Comparison of ENCODE assay signal across 24 mouse cellular contexts in the genomic region with DNA sequence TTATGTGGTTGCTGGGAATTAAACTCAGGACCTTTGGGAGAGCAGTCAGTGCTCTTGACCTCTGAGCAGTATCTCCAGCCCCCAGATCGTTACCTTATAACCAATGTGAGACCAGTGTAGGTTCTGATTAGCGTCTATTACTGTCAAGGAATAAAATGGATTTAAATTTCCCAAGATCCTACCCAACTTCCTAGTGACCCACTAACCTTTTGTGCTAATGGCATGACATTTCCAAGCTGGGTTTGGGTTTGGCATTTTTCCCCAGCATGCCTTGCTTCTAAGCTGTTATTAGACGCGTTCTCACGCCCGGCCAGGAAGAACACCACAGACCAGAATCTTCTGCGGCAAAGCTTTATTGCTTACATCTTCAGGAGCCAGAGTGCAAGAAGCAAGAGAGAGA. TPM values are rescaled to one million over a fixed set of nuclear protein-coding genes. Genes with fewer than 3 reads are reported as not detected.
"Had no signal": no experiment of that assay in that cellular context is flagged by ENCODE, and none has a peak within 500 bp of the region (broad histone marks: within the 10 kb centered on the region; RNA-seq: fewer than 3 reads in every experiment).

No protein-coding gene starts in this region.

- DNase-seq: lung, adult 18-20 months; lung, embryonic 14.5 days; lung, postnatal 10 days; lung, postnatal 4 days; midbrain, embryonic 14.5 days; retina, postnatal 1 day; right cerebral cortex, adult 18-20 months; right cerebral cortex, postnatal 25 days; right cerebral cortex, postnatal 4 days; spleen, adult 18-20 months; thymus, adult 2 months; thymus, postnatal 25 days; thymus, postnatal 4 days had no signal

- H3K4me1 ChIP-seq: midbrain, embryonic 12.5 days; neural tube, embryonic 13.5 days; neural tube, embryonic 15.5 days; stomach, embryonic 15.5 days had no signal

- H3K9me3 ChIP-seq: midbrain, embryonic 12.5 days; neural tube, embryonic 13.5 days; neural tube, embryonic 15.5 days; stomach, embryonic 15.5 days had no signal

- H3K27me3 ChIP-seq: midbrain, embryonic 12.5 days; neural tube, embryonic 13.5 days; neural tube, embryonic 15.5 days; stomach, embryonic 15.5 days had no signal

- H3K4me2 ChIP-seq: lung, embryonic 14.5 days; midbrain, embryonic 12.5 days; neural tube, embryonic 13.5 days; neural tube, embryonic 15.5 days; stomach, embryonic 15.5 days had no signal

- H3K36me3 ChIP-seq: midbrain, embryonic 12.5 days; neural tube, embryonic 13.5 days; neural tube, embryonic 15.5 days; stomach, embryonic 15.5 days had no signal

- ATAC-seq: midbrain, embryonic 16.5 days had no signal

- H3K4me3 ChIP-seq: midbrain, embryonic 12.5 days; myocyte; neural tube, embryonic 13.5 days; neural tube, embryonic 15.5 days; stomach, embryonic 15.5 days had no signal

- H3K27ac ChIP-seq: midbrain, embryonic 12.5 days; neural tube, embryonic 13.5 days; neural tube, embryonic 15.5 days; stomach, embryonic 15.5 days; stomach, postnatal 0 days had no signal

- H3K9ac ChIP-seq: lung, embryonic 14.5 days; midbrain, embryonic 12.5 days; neural tube, embryonic 13.5 days; neural tube, embryonic 15.5 days; stomach, embryonic 15.5 days had no signal

RNA-seq across cellular contexts. Expression of a gene that starts 34.2 kb away (rescaled TPM):
- total RNA-seq: megakaryocyte, adult 5-6 weeks; megakaryocyte-erythroid progenitor cell, adult 5-6 weeks had no signal
- polyA plus RNA-seq: midbrain, embryonic 12.5 days; midbrain, embryonic 14.5 days; midbrain, embryonic 16.5 days; neural tube, embryonic 11.5 days; neural tube, embryonic 13.5 days; small intestine, adult 2 months; stomach, embryonic 15.5 days; stomach, postnatal 0 days had no signal
